9 mouse cellular contexts compared by ENCODE assay signal in genomic region chr12:105483503-105483902, GRCm38 (mm10). TPM values are rescaled to one million over a fixed set of nuclear protein-coding genes. Genes with fewer than 3 reads are reported as not detected.
A peak's percentile ranks its signal among the peaks of the same experiment; 100 is the strongest.
DNase-seq lines count a peak whose midpoint lies in the region; ATAC-seq and TF ChIP-seq lines count a peak whose summit lies in the region.
"Had no signal": no experiment of that assay in that cellular context is flagged by ENCODE, and none has a peak within 500 bp of the region (broad histone marks: within the 10 kb centered on the region; RNA-seq: fewer than 3 reads in every experiment).

No protein-coding gene starts in this region.

- no peak overlapping the region for H3K9ac ChIP-seq in hindbrain, embryonic 13.5 days
- no peak overlapping the region for H3K9ac ChIP-seq in lung, postnatal 0 days (replicated peaks; ENCODE audit: low read depth)

- no peak overlapping the region for H3K4me3 ChIP-seq in hindbrain, embryonic 10.5 days
- H3K4me3 ChIP-seq in hindbrain, embryonic 13.5 days = no peak overlapping the region
- no peak overlapping the region for H3K4me3 ChIP-seq in G1E (ENCODE audit: low read depth, low read length)
- H3K4me3 ChIP-seq in lung, postnatal 0 days (ENCODE audit: low read depth, low read length) = no peak overlapping the region
- H3K4me3 ChIP-seq: myocyte had no signal

- TF ChIP-seq CTCF in G1E (IDR thresholded peaks at IDR 0.05; ENCODE audit: low read depth, low read length) = no peak
- peak; percentile 76 for TF ChIP-seq CTCF in lung, postnatal 0 days (IDR thresholded peaks at IDR 0.05)

- TF ChIP-seq EP300 in lung, postnatal 0 days (IDR thresholded peaks at IDR 0.05) = no peak

- H3K27ac ChIP-seq in hindbrain, embryonic 10.5 days = no peak overlapping the region
- H3K27ac ChIP-seq in hindbrain, embryonic 13.5 days = no peak overlapping the region
- H3K27ac ChIP-seq in lung, postnatal 0 days (ENCODE audit: low read length) = no peak overlapping the region

- H3K9me3 ChIP-seq in hindbrain, embryonic 10.5 days = no peaks in the 10 kb centered on the region
- no peaks in the 10 kb centered on the region for H3K9me3 ChIP-seq in hindbrain, embryonic 13.5 days
- peaks cover 54% of the 10 kb centered on the region for H3K9me3 ChIP-seq in G1E (replicated peaks)
- H3K9me3 ChIP-seq in lung, postnatal 0 days (ENCODE audit: low read length) = no peaks in the 10 kb centered on the region

- H3K36me3 ChIP-seq in hindbrain, embryonic 10.5 days = peaks cover 10% of the 10 kb centered on the region
- peaks cover 12% of the 10 kb centered on the region for H3K36me3 ChIP-seq in hindbrain, embryonic 13.5 days
- no peaks in the 10 kb centered on the region for H3K36me3 ChIP-seq in G1E (replicated peaks)
- no peaks in the 10 kb centered on the region for H3K36me3 ChIP-seq in lung, postnatal 0 days (ENCODE audit: insufficient read depth, low read length)

- H3K4me2 ChIP-seq in hindbrain, embryonic 13.5 days = no peak overlapping the region
- H3K4me2 ChIP-seq in lung, postnatal 0 days (replicated peaks; ENCODE audit: low read depth, low read length) = no peak overlapping the region

- DNase-seq in hindbrain, embryonic 10.5 days (ENCODE audit: low spot score) = peak; percentile 13
- no peak for DNase-seq in G1E (ENCODE audit: low spot score)
- peak; percentile 22 for DNase-seq in embryo, embryonic 11.5 days (ENCODE audit: low read depth, low spot score)
- DNase-seq in lung, postnatal 0 days (ENCODE audit: low spot score) = peak; percentile 74
- no peak for DNase-seq in adrenal gland, postnatal 25 days
- DNase-seq in urinary bladder, postnatal 14 days (ENCODE audit: low spot score) = no peak
- DNase-seq in gastrocnemius, adult 18-20 months (ENCODE audit: low spot score) = no peak

- H3K27me3 ChIP-seq in hindbrain, embryonic 10.5 days (ENCODE audit: insufficient read depth, poor library complexity, severe bottlenecking) = no peaks in the 10 kb centered on the region
- H3K27me3 ChIP-seq in hindbrain, embryonic 13.5 days = no peaks in the 10 kb centered on the region
- H3K27me3 ChIP-seq in G1E (ENCODE audit: insufficient read depth, low read length) = no peaks in the 10 kb centered on the region
- H3K27me3 ChIP-seq in lung, postnatal 0 days (replicated peaks; ENCODE audit: insufficient read depth, low read length) = no peaks in the 10 kb centered on the region

- WGBS in hindbrain, embryonic 10.5 days = 53% methylated on average over 3 of the region's 3 CpGs
- 54% methylated on average over 3 of the region's 3 CpGs for WGBS in hindbrain, embryonic 13.5 days
- WGBS in lung, postnatal 0 days = 48% methylated on average over 3 of the region's 3 CpGs

- no peaks in the 10 kb centered on the region for H3K4me1 ChIP-seq in hindbrain, embryonic 10.5 days (replicated peaks)
- H3K4me1 ChIP-seq in hindbrain, embryonic 13.5 days (replicated peaks) = peaks cover 13% of the 10 kb centered on the region
- H3K4me1 ChIP-seq in G1E (ENCODE audit: insufficient read depth, low read depth, low read length) = no peaks in the 10 kb centered on the region
- H3K4me1 ChIP-seq in lung, postnatal 0 days (ENCODE audit: insufficient read depth, low read depth, low read length) = no peaks in the 10 kb centered on the region

- no peak for ATAC-seq in hindbrain, embryonic 13.5 days (ENCODE audit: low FRiP score)
- ATAC-seq in G1E (ENCODE audit: extremely low read depth, insufficient number of reproducible peaks, low FRiP score, poor library complexity, severe bottlenecking) = peak; percentile 47; the same call in 1 of the 2 replicates
- ATAC-seq in lung, postnatal 0 days = no peak

RNA-seq across cellular contexts. Expression of gene D430019H16Rik, which starts 29.8 kb away (rescaled TPM):
- 2.6 and 3.8 TPM in 2 replicates for polyA plus RNA-seq in hindbrain, embryonic 10.5 days (2016; fragmentation: Nextera tagmentation; extraction: Ambion mirVana)
- 12.3 TPM in 2 replicates for polyA plus RNA-seq in hindbrain, embryonic 13.5 days (2015; fragmentation: Nextera tagmentation; extraction: Ambion mirVana)
- not detected in 2 replicates for total RNA-seq in G1E (2014; fragmentation: Nextera tagmentation)
- 0.05 TPM in 1 of 2 replicates, not detected in the other for total RNA-seq in G1E (2017)
- not detected in 2 replicates for polyA plus RNA-seq in G1E (2012)
- 0.54 and 0.67 TPM in 2 replicates for polyA plus RNA-seq in lung, postnatal 0 days (2015; fragmentation: Nextera tagmentation; extraction: Ambion mirVana)
- 3.4 and 5.3 TPM in 2 replicates for total RNA-seq in adrenal gland, postnatal 25 days (2021)
- total RNA-seq in gastrocnemius, adult 18-20 months (2021) = under 1 TPM; 0.09 to 0.11 TPM

Comparison
In these comparisons a context has a peak if more than half of its experiments do, and no peak if none do; other contexts are left out.
1. DNase-seq: peak in hindbrain, embryonic 10.5 days (single experiment), embryo, embryonic 11.5 days (single experiment) and lung, postnatal 0 days (single experiment); none in G1E (single experiment), adrenal gland, postnatal 25 days (single experiment), urinary bladder, postnatal 14 days (single experiment) and gastrocnemius, adult 18-20 months (single experiment).